Mouse (Mus musculus) stomach, adult 2 months (tissue): ENCODE results near the gene Stpg4. TPM values are rescaled to one million over a fixed set of nuclear protein-coding genes. Genes with fewer than 3 reads are reported as not detected.

Experiments used
- polyA plus RNA-seq: library from polyadenylated mRNA; depleted of rRNA; stranded (reverse); fragments of >200 nt; gene quantifications from 2 replicates; pipeline ENCODE4 v1.2.3, GENCODE M21; 2012; rRNA removed

Gene Stpg4
- not detected in 2 replicates for polyA plus RNA-seq

DNA sequence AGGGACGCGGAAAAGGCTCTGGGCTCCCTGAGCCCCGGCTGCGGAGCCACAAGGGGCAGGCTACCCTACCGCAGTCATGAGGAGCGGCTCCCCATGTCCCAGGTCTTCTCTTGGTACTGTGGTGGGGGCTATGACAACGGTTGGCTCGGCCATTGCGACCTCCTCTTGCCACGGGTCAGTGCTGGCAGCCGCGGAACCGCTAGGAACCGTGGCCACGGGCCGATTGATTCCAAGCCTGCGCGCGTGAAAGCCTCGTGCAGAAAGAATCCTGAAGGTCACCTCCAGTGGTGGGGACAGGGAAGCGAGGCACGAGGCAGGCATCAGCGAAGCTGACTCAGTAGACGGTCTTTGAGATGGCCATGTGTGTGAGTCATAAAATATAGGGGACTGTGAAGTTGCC, at the start of gene Stpg4:
Gene Stpg4 (minus strand): TSS at position 231 of the 400 bp plus-strand sequence.

DNA sequence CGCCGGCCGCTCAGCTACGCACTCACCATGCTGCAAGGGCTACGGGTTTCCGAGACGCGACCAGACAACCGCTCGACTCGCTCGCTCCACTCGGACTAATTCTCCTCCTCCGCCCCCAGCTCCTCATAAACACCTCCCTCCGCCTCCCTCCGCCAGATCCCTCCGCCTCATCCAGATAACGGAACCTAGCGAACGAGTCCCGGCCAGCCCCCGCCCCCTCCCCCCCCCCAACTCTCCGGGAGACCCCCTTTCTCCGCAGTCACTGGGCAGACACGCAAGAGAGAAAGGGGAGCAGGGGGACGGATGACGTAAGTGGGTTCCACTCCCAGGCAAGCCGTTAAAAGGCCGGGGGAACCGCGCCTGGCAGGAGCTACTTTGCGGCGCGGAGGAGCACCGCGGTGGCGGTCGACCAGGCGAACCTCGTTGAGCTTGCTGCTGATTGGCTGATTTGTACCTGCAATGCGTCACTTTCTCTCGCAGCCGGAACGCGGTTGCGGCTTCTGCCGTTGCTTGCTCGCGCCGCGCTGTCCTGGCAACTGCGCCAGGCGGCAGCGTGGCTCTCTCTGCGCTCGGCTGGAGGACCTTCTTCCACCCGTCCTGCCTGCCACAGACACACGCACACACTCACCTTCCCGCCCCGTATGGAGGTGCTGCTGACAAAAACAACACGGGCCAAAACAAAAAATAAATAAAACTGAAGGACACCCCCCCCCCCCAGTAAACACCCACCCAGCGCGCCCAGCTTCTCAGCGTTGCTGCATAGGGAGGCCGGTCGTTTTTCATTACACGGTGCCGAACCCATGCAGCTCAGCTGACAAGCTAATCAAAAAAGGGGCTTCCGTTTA, 19.4 kb upstream of the Stpg4 start, which contains the start of gene Calm2:
Gene Calm2 (minus strand): TSS at position 169 of the 845 bp plus-strand sequence.

Other genes with a start within 250 kb of the Stpg4 start
- 23.2 and 31.0 TPM in 2 replicates for gene Mcfd2, start 161.8 kb downstream of the Stpg4 start, polyA plus RNA-seq
- 45.7 and 111 TPM in 2 replicates for gene Ttc7, start 144.9 kb downstream of the Stpg4 start, polyA plus RNA-seq
- 2.3 and 4.1 TPM in 2 replicates for gene Calm2, start 19.2 kb upstream of the Stpg4 start, polyA plus RNA-seq
- gene Epcam, start 208.2 kb upstream of the Stpg4 start, polyA plus RNA-seq = 142 and 152 TPM in 2 replicates
- gene Msh2, start 244.6 kb upstream of the Stpg4 start, polyA plus RNA-seq = 1.1 and 1.2 TPM in 2 replicates